Mouse (Mus musculus): Measurements from ENCODE around the gene Fgfr2. TPM values are rescaled to one million over a fixed set of nuclear protein-coding genes. Genes with fewer than 3 reads are reported as not detected.

Fgfr2 gene
- polyA plus RNA-seq, 1 experiment: 1.7 TPM

DNA sequence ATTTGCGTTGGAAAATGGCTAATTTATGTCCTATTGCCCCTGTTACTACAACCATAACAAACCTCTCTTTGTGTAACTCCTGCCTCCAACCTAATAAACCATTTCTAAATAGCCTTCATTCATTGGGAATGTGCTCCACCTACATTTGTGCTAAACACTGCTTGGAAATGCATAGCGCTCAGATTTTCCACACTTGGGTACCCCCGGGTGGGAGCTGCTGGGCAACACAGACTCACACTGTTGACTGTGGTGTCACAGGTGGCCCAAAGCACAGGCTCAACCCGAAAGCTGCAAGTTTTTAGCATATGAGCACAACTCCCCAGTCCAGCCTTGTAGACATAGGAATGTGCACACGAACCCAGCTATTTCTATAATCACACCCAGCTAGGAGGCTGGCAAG, 2939.2 kb downstream of the Fgfr2 start:
- no peak overlapping the region for H3ac ChIP-seq (ENCODE audit: control insufficient read depth, insufficient read length, low read depth)
- H3K4me3 ChIP-seq (ENCODE audit: insufficient read depth, poor library complexity, severe bottlenecking): no peak overlapping the region
- H3K79me3 ChIP-seq (ENCODE audit: low read depth): no peaks in the 10 kb centered on the region
- TF ChIP-seq CEBPB (IDR thresholded peaks at IDR 0.05; ENCODE audit: low read depth): no peak
- H3K27me3 ChIP-seq (ENCODE audit: control insufficient read depth, insufficient read depth, insufficient read length): no peaks in the 10 kb centered on the region
- no peaks in the 10 kb centered on the region for H3K36me3 ChIP-seq (ENCODE audit: control insufficient read depth, insufficient read depth)
- no peaks in the 10 kb centered on the region for H3K79me2 ChIP-seq (ENCODE audit: control insufficient read depth, insufficient read depth)

DNA sequence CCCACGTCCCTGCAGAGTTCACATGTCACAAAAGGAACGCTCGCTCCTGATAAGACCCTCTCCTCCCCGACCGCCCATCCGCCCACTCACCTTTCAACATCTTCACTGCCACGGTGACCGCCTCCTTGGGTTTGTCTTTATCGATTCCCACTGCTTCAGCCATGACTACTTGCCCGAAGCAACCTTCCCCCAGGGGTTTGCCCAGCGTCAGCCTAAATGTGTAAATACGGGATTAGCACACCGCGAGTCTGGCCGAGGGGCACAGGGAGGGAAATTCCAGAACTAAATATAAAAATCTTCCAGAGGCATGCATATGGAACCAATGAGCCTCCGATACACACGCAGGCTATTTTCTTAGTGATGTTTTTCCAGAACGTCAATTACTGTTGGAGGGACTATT, 2940.6 kb downstream of the Fgfr2 start:
- no peaks in the 10 kb centered on the region for H3K79me3 ChIP-seq (ENCODE audit: low read depth)
- no peaks in the 10 kb centered on the region for H3K27me3 ChIP-seq (ENCODE audit: control insufficient read depth, insufficient read depth, insufficient read length)
- no peaks in the 10 kb centered on the region for H3K79me2 ChIP-seq (ENCODE audit: control insufficient read depth, insufficient read depth)
- TF ChIP-seq USF1 (IDR thresholded peaks at IDR 0.05; ENCODE audit: low read depth): no peak
- TF ChIP-seq MYOG (IDR thresholded peaks at IDR 0.05; ENCODE audit: control insufficient read depth, extremely low read depth, insufficient read length): no peak
- no peak for TF ChIP-seq CEBPB (IDR thresholded peaks at IDR 0.05; ENCODE audit: low read depth)
- TF ChIP-seq MAX (IDR thresholded peaks at IDR 0.05): no peak
- no peak for TF ChIP-seq FOSL1 (IDR thresholded peaks at IDR 0.05; ENCODE audit: insufficient read depth, low read length, poor library complexity, severe bottlenecking)
- no peak for TF ChIP-seq CTCF (IDR thresholded peaks at IDR 0.05; ENCODE audit: control insufficient read depth, insufficient read depth, insufficient read length)
- no peak for TF ChIP-seq MYOD1 (IDR thresholded peaks at IDR 0.05; ENCODE audit: control insufficient read depth, insufficient read length, low read depth)
- H3K36me3 ChIP-seq (ENCODE audit: control insufficient read depth, insufficient read depth): no peaks in the 10 kb centered on the region
- H3ac ChIP-seq (ENCODE audit: control insufficient read depth, insufficient read length, low read depth): no peak overlapping the region
- H3K4me3 ChIP-seq (ENCODE audit: insufficient read depth, poor library complexity, severe bottlenecking): no peak overlapping the region

DNA sequence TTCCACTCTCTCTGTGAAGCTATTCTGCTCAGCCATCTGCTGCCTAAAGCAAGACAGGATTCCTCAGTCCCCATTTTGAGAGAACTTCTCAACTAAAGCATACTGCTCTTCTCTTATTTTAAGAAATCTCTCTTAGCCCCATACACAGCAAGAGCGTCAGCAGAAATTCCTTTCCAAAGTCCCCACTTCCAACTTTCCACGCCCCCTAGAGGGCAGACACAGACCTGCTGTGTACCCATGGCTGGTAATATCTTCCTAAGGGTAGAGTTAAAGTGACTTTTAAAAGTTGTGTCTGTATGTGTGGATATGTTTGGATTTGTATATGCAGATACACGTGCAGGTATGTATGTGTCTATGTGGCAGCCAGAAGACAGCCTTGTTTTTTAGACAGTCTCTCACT, 2944.2 kb downstream of the Fgfr2 start:
- no peaks in the 10 kb centered on the region for H3K36me3 ChIP-seq (ENCODE audit: control insufficient read depth, insufficient read depth)
- no peaks in the 10 kb centered on the region for H3K79me2 ChIP-seq (ENCODE audit: control insufficient read depth, insufficient read depth)
- TF ChIP-seq MYOG (IDR thresholded peaks at IDR 0.05; ENCODE audit: control insufficient read depth, extremely low read depth, insufficient read length) (no peak), USF1 (IDR thresholded peaks at IDR 0.05; ENCODE audit: low read depth) (no peak), MAX (IDR thresholded peaks at IDR 0.05) (no peak), MYOD1 (IDR thresholded peaks at IDR 0.05; ENCODE audit: control insufficient read depth, insufficient read length, low read depth) (no peak), CTCF (IDR thresholded peaks at IDR 0.05; ENCODE audit: control insufficient read depth, insufficient read depth, insufficient read length) (no peak), FOSL1 (IDR thresholded peaks at IDR 0.05; ENCODE audit: insufficient read depth, low read length, poor library complexity, severe bottlenecking) (no peak), CEBPB (IDR thresholded peaks at IDR 0.05; ENCODE audit: low read depth) (no peak)
- H3K4me3 ChIP-seq (ENCODE audit: insufficient read depth, poor library complexity, severe bottlenecking): no peak overlapping the region
- no peak overlapping the region for H3ac ChIP-seq (ENCODE audit: control insufficient read depth, insufficient read length, low read depth)
- H3K27me3 ChIP-seq (ENCODE audit: control insufficient read depth, insufficient read depth, insufficient read length): no peaks in the 10 kb centered on the region
- H3K79me3 ChIP-seq (ENCODE audit: low read depth): no peaks in the 10 kb centered on the region

- no peaks in the 10 kb centered on the region for H3K36me3 ChIP-seq (ENCODE audit: control insufficient read depth, insufficient read depth)
- no peaks in the 10 kb centered on the region for H3K79me3 ChIP-seq (ENCODE audit: low read depth)
- no peak overlapping the region for H3K4me3 ChIP-seq (ENCODE audit: insufficient read depth, poor library complexity, severe bottlenecking)
- no peaks in the 10 kb centered on the region for H3K27me3 ChIP-seq (ENCODE audit: control insufficient read depth, insufficient read depth, insufficient read length)
- H3K79me2 ChIP-seq (ENCODE audit: control insufficient read depth, insufficient read depth): no peaks in the 10 kb centered on the region
- TF ChIP-seq CTCF (IDR thresholded peaks at IDR 0.05; ENCODE audit: control insufficient read depth, insufficient read depth, insufficient read length): no peak
- TF ChIP-seq FOSL1 (IDR thresholded peaks at IDR 0.05; ENCODE audit: insufficient read depth, low read length, poor library complexity, severe bottlenecking): no peak
- no peak for TF ChIP-seq MYOD1 (IDR thresholded peaks at IDR 0.05; ENCODE audit: control insufficient read depth, insufficient read length, low read depth)
- TF ChIP-seq MAX (IDR thresholded peaks at IDR 0.05): no peak
- no peak for TF ChIP-seq MYOG (IDR thresholded peaks at IDR 0.05; ENCODE audit: control insufficient read depth, extremely low read depth, insufficient read length)
- TF ChIP-seq CEBPB (IDR thresholded peaks at IDR 0.05; ENCODE audit: low read depth): no peak
- TF ChIP-seq USF1 (IDR thresholded peaks at IDR 0.05; ENCODE audit: low read depth): no peak
- H3ac ChIP-seq (ENCODE audit: control insufficient read depth, insufficient read length, low read depth): no peak overlapping the region
Measured at GRCm38 (mm10) chr7:130177009-130177408, 2946.1 kb downstream of the Fgfr2 start.

GRCm38 (mm10) chr7:130174525-130174924, 2948.6 kb downstream of the Fgfr2 start:
- Histone ChIP-seq H3ac (ENCODE audit: control insufficient read depth, insufficient read length, low read depth) (no peak overlapping the region), H3K79me2 (ENCODE audit: control insufficient read depth, insufficient read depth) (no peaks in the 10 kb centered on the region), H3K4me3 (ENCODE audit: insufficient read depth, poor library complexity, severe bottlenecking) (no peak overlapping the region), H3K79me3 (ENCODE audit: low read depth) (no peaks in the 10 kb centered on the region), H3K36me3 (ENCODE audit: control insufficient read depth, insufficient read depth) (no peaks in the 10 kb centered on the region), H3K27me3 (ENCODE audit: control insufficient read depth, insufficient read depth, insufficient read length) (no peaks in the 10 kb centered on the region)
- no peak for TF ChIP-seq CEBPB (IDR thresholded peaks at IDR 0.05; ENCODE audit: low read depth)
- TF ChIP-seq FOSL1 (IDR thresholded peaks at IDR 0.05; ENCODE audit: insufficient read depth, low read length, poor library complexity, severe bottlenecking): no peak
- no peak for TF ChIP-seq MYOD1 (IDR thresholded peaks at IDR 0.05; ENCODE audit: control insufficient read depth, insufficient read length, low read depth)
- TF ChIP-seq MAX (IDR thresholded peaks at IDR 0.05): no peak
- TF ChIP-seq USF1 (IDR thresholded peaks at IDR 0.05; ENCODE audit: low read depth): no peak
- TF ChIP-seq MYOG (IDR thresholded peaks at IDR 0.05; ENCODE audit: control insufficient read depth, extremely low read depth, insufficient read length): no peak
- TF ChIP-seq CTCF (IDR thresholded peaks at IDR 0.05; ENCODE audit: control insufficient read depth, insufficient read depth, insufficient read length): no peak

DNA sequence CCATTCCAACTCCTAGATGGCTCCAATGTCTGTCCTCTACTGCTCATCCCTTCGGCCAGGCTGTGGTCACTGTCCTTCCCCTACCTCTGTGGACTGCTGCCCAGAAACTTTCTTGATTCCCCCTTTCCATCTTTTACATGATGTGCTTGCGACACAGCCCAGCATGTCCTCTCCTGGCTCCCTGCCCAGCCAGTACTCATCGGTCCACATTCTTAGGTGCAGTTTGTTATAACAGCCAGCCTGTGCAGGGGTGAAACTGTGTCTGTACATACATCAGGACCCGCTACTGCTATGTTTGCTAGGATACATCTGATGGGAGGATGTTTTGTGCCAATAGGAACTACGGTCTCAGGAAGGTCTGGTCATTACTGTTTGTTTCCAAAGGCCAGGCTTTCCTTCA, 2949.2 kb downstream of the Fgfr2 start:
- TF ChIP-seq CTCF (IDR thresholded peaks at IDR 0.05; ENCODE audit: control insufficient read depth, insufficient read depth, insufficient read length) (no peak), USF1 (IDR thresholded peaks at IDR 0.05; ENCODE audit: low read depth) (no peak), MAX (IDR thresholded peaks at IDR 0.05) (no peak), MYOG (IDR thresholded peaks at IDR 0.05; ENCODE audit: control insufficient read depth, extremely low read depth, insufficient read length) (no peak), FOSL1 (IDR thresholded peaks at IDR 0.05; ENCODE audit: insufficient read depth, low read length, poor library complexity, severe bottlenecking) (no peak), CEBPB (IDR thresholded peaks at IDR 0.05; ENCODE audit: low read depth) (no peak), MYOD1 (IDR thresholded peaks at IDR 0.05; ENCODE audit: control insufficient read depth, insufficient read length, low read depth) (no peak)
- Histone ChIP-seq H3ac (ENCODE audit: control insufficient read depth, insufficient read length, low read depth) (no peak overlapping the region), H3K4me3 (ENCODE audit: insufficient read depth, poor library complexity, severe bottlenecking) (no peak overlapping the region), H3K79me3 (ENCODE audit: low read depth) (no peaks in the 10 kb centered on the region), H3K36me3 (ENCODE audit: control insufficient read depth, insufficient read depth) (no peaks in the 10 kb centered on the region), H3K27me3 (ENCODE audit: control insufficient read depth, insufficient read depth, insufficient read length) (no peaks in the 10 kb centered on the region), H3K79me2 (ENCODE audit: control insufficient read depth, insufficient read depth) (no peaks in the 10 kb centered on the region)
